Mouse (Mus musculus): ENCODE data around the gene Rps12.

DNA sequence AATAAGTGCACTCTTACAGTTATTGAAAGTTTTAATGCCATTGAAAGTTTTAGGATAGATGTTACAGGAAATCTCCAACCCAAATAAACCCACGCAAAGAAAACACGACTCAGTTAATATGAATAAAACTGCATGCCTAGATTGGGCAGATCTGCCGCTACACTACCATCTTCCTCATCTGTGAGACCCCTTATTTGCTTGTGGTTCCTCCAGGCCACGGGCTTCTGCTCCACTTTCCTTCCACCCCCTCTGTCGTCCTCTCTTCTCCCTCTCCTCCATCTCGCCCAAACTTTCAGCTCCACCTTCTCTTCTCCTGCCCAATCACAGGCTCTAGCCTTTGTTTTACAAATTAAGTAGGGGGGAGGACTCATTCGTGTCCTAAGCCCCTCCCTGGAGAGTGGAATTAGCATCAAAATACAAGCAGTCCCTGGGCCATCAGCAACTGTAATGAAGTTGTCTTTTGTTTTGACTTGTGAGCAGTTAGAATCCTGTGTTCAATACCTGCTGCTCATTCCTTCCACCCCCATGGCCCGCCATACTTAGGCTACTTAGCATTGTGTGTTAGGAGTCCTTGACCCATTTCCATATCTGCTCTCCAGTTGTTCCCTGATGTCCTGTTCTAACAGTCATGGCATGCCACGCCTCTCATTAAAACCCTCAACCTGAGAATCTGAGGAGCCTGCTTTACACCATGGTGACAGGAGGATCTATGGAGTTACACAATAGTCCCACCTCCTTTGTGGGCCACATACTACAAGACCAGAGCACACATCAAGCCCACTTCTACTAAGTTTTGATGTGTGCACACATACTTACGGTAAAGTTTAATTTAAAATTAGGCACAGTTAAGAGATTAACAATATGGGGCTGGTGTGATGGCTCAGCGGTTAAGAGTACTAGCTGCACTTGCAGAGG is 26.0 kb upstream of the Rps12 start:
- no peak for TF ChIP-seq CTCF (IDR thresholded peaks at IDR 0.05; ENCODE audit: extremely low read depth, insufficient read depth, low read length)
- TF ChIP-seq POLR2A (IDR thresholded peaks at IDR 0.05; ENCODE audit: extremely low read depth, insufficient read depth, low read length): no peak
